Mouse (Mus musculus) adrenal gland (tissue): ENCODE measurements around the gene Ceacam3.
"Not testable (repeated sequence)": the region's sequence is repeated elsewhere in the genome, so short reads cannot be mapped to it uniquely, and the experiment has no call there.

Source experiments
- intact Hi-C: fragments of 180-260 bp; cut with DNase I; formaldehyde crosslinking; loops from one replicate; pipeline ENCODE4 v1.15.1; 2025
- long read RNA-seq, 2 experiments: library from polyadenylated mRNA; unstranded; transcript quantifications; one replicate each; pipeline ENCODE4 v2.0.0; 2020; ENCODE audit warnings: borderline replicate concordance in 1 of 2; ENCODE audit not compliant: insufficient replicate concordance in 1 of 2

Gene Ceacam3
- long read RNA-seq, experiment 1: 0 reads
- long read RNA-seq, experiment 2: 0 reads

DNA sequence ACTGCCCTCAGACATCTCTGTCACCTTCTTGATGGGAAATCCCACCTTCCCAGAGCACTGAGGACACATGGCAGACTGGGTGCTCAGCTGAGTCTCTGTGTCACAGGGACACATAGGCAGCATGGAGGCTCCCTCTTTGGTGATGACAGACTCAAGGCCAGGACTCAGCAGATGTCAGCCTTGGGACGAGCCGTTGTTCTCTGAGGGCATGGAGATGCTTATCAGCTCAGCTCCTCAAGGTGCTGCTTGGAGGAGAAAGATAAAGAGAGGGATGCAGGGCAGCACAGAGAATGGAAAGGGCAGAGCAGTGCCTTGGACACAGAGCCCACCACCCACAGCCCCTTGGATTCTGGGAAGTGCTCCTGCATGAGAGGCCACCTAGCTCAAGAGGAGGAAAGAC lies at the start of gene Ceacam3:
Ceacam3 (plus strand) TSS at position 352 of the 400 bp plus-strand sequence.
- intact Hi-C loops: no loop called here

DNA sequence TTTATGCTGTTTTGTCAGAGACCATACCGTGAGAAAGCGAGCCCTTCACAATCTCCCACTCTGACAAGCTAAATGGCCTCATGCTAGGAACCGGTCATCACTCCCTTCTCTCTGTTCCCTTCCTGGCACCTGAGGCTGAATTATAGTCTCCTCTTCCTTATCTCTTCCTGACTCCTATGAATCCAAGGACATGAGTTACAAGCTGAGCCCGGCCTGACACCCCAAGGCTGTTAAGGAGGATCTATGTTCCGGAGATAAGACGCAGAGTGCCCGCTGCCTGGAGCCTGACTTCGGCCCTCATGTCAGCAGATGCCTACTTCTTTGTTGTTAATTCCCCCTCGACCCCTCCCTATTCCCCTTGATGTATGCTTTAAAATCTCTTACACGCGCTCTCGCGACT lies 48.5 kb upstream of the Ceacam3 start:
- intact Hi-C loops: not testable (repeated sequence)

DNA sequence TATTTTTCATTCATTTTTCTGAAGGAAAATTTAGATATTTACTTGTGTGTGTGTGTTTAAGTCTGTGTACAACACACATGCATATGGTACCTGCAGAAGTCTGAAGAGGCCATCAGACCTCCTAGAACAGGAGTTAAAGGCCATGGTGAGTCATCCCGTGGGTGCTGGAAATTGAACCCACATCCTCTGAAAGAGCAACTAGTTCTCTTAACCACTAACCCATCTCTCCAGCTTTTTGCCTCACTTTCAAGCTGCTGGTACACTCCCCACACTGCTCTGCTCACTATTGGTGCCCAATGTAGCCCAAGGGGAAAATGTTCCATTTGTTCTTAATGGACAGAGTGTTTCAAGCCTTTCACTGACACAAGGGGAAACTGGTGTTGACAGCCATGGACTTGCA lies 14.8 kb upstream of the Ceacam3 start:
- intact Hi-C loops: no loop called here

DNA sequence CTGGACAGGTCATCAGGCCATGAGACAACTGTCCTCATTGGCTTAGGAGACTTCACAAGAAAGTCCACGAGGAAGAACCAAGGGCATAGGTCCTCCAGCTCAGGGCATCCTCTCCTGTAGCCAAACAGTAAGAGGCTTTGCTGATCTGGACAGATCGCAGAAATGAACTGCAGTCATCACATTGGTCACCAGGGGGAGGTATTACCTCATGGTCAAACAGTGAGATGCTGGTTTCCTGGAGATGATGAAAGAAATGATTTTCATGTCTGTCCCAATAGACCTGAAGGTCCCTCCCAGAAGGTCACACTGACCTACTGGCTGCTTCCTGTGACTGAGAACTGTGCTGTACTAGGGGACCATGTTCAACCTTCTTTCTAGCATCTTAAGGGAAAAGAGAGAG lies 5.6 kb downstream of the Ceacam3 start:
- intact Hi-C loops: loop anchor here (5.0 kb wide), 1 partner anchor 57 kb away; no protein-coding TSS in a partner anchor

DNA sequence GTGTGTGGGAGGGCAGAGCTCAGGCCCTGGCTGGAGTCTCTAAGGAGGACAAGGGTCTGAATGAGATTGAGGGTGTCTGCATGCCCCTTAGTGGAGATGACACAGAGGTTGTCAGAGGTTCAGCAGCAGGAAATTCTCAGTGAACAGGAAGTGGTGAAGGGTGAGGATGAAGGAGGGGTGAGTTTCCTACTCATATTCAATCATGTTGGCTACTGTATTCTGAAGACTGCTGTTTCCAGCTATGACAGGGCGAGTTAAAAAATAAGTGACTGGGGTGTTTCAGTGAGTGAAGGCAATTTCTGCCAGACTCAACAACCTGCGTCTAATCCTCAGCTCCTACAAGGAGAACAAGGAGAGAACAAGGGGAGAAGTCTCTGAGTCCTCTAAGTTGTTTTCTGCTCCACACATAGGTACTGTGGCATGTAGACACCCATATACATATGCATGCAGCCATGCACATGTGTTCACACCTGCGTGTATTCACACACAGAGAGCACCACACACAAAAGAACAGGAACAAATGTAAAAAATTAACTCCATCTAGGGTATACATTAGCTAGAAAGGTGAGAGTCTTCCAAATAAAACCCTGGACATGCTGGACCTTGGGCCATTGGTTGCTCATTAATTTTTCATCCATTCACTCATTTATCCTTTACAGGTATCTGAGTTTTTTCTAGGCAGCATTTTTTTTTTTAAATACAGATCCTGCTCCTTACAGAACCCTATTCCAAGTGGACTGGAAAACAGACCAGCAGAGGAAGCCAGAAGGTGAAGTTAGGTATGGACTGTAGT lies 7.0 kb downstream of the Ceacam3 start:
- intact Hi-C loops: loop anchor here (5.0 kb wide), 1 partner anchor 55 kb away; no protein-coding TSS in a partner anchor

DNA sequence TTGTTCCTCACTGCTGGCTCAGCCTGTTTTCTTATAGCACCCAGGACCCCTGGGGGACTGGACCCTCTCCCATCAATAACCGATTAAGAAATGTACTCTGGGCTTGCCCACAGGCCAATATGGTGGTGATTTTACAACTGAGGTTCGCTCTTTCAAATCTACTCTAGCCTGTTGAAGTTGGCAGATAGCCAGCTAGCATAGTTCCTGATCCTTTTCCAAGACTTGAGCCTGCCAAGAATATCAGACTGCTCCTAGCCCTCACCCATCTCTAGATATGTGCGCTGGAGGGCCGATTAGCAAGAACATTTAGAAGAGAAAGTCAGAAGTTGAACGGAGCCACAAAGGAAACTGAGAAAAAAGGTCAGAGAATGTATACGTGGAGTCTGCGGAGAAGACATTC lies 8.9 kb downstream of the Ceacam3 start:
- intact Hi-C loops: loop anchor here (5.0 kb wide), 1 partner anchor 53 kb away; no protein-coding TSS in a partner anchor

DNA sequence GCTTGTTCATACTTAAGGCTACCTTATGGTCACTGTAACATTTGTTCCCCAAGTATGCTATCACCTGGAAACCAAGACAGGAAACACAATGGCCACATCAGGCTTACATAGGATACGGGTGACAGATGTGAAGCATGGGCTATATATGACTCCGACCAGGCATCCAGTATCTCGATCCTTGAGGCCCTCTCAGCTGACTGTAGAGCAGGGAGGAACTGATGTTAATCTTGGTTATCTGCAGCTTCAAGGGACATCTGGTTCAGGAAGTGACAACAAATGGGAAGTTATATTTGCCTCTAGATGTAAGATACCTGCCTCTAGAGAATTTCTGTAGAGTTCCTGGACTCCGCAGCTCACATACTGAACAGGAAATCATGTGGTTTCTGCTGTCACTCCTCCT lies 21.7 kb downstream of the Ceacam3 start:
- intact Hi-C loops: no loop called here

DNA sequence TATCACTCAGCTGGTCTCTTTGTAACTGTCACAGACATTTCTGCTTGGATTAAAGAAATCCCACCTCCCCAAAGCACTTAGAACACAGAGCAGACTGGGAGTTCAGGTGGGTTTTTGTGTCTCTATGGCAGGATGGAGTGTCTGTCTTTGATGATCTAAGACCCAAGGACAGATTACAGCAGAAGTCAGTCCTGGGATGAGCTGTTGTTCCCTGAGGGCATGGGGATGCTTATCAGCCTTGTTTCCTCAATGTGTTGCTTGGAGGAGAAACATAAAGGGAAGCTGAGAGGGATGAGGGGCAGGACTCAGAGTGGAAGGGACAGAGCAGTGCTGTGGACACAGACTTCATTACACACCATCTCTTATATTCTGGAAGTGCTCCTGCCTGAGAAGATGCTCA lies 53.1 kb downstream of the Ceacam3 start, which contains the start of gene Psg29:
Psg29 (plus strand) TSS at position 301 of the 400 bp plus-strand sequence.
- intact Hi-C loops: no loop called here

DNA sequence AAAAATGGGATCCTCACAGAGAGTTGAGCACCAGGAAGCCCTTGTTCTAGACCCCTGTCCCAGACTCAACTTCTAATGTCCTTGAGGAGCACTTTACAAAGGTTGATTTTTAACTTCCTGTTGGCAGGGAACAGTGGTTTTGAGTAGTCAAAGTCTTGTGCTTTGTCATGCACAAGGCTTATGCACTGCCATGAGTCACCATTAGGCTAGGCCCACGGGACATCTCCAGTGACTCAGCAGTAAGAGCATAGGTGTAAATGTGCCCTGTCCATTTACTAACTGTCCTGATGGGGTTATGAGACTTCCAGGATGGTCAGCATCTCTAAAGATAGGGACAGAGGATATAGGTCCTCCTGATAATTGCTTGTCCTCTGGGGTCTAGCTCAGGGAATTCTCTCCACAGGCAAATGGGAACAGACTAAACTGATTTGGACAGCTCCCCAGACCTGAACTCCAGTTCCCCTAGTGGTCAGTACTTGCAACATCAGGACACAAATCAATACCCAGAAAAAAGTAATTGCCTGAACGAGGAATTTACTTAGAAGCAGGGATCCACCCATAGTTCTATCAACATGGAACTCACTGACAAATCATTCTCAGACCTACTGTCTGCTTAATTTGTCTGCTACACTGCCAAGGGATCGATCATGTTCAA lies 55.6 kb downstream of the Ceacam3 start:
- intact Hi-C loops: no loop called here
